Mouse (Mus musculus): ENCODE data around the gene Nr3c2. TPM values are rescaled to one million over a fixed set of nuclear protein-coding genes. Genes with fewer than 3 reads are reported as not detected.

Gene Nr3c2
- total and polyA plus RNA-seq, 3 experiments: 0.12 to 0.30 TPM; not detected in 1

DNA sequence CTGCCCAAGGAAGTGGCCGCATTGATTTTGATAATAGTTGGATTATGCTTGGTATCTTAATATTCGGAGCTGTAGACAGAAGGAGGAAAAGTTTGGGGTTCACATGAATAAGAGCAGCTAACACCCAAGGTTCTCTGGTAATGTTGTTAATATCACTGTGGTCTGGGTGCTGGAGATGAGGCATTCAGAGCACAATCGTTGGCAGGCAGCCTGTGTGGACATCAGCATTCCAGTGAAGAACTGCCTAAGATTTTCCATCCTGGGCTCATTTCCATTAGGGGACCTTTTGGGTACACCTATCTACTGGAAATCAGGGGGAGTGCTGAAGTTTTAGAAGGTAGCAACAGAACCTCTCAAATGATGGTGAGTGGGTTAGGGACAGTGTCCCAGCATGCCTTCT, 65.8 kb downstream of the Nr3c2 start:
- no peaks in the 10 kb centered on the region for H3K27me3 ChIP-seq (replicated peaks)
- H3K4me3 ChIP-seq (replicated peaks in 1 of 3; ENCODE audit: low read depth in 2 of 3, low read length in 2 of 3, poor library complexity in 1 of 3): no peak overlapping the region
- H3K36me3 ChIP-seq (replicated peaks in 1 of 2; ENCODE audit: control insufficient read depth in 1 of 2, insufficient read depth in 1 of 2, low read length in 1 of 2): no peaks in the 10 kb centered on the region
- no peaks in the 10 kb centered on the region for H3K79me2 ChIP-seq (replicated peaks; ENCODE audit: control insufficient read depth, extremely low read depth, insufficient read depth, poor library complexity, severe bottlenecking)
- DNase-seq (ENCODE audit: extremely low read depth): no peak
- no peak overlapping the region for H3K4me2 ChIP-seq (ENCODE audit: insufficient read depth, low read depth, poor library complexity, severe bottlenecking)
- no peak overlapping the region for H3K27ac ChIP-seq (ENCODE audit: insufficient read depth, low read depth)
- no peaks in the 10 kb centered on the region for H3K9me3 ChIP-seq (replicated peaks; ENCODE audit: low read length)
- in situ Hi-C loops (cut with MboI; ENCODE audit: low pct_ligation_motif_present, low pct_unique_long_range_greater_than_20kb, low sequenced_read_pairs) (no loop called here), dilution Hi-C loops (cut with MboI; ENCODE audit: extremely low pct_ligation_motif_present, extremely low pct_unique_long_range_greater_than_20kb, low sequenced_read_pairs) (no loop called here)
- no peak for TF ChIP-seq JUND (conservative IDR thresholded peaks at IDR 0.05; ENCODE audit: low read depth, low read length)
- no peak for TF ChIP-seq SIN3A (IDR thresholded peaks at IDR 0.05; ENCODE audit: low read length)
- no peak for TF ChIP-seq NELFE (IDR thresholded peaks at IDR 0.05; ENCODE audit: low read depth, low read length)
- no peak for TF ChIP-seq MAZ (IDR thresholded peaks at IDR 0.05; ENCODE audit: low read depth, low read length)
- TF ChIP-seq CHD2 (IDR thresholded peaks at IDR 0.05; ENCODE audit: low read length): no peak
- TF ChIP-seq PAX5 (IDR thresholded peaks at IDR 0.05; ENCODE audit: low read length): no peak
- TF ChIP-seq RCOR1 (conservative IDR thresholded peaks at IDR 0.05; ENCODE audit: low read depth, low read length): no peak
- TF ChIP-seq MYC (IDR thresholded peaks at IDR 0.05; ENCODE audit: low read depth, low read length): no peak
- TF ChIP-seq TBP (conservative IDR thresholded peaks at IDR 0.05; ENCODE audit: low read depth, low read length): no peak
- TF ChIP-seq CTCF (conservative IDR thresholded peaks at IDR 0.05 in 1 of 2, IDR thresholded peaks at IDR 0.05 in 1 of 2; ENCODE audit: low read depth in 2 of 2, low read length in 2 of 2): no peak
- no peak for TF ChIP-seq USF2 (conservative IDR thresholded peaks at IDR 0.05; ENCODE audit: low read depth, low read length)
- no peak for TF ChIP-seq KAT2A (IDR thresholded peaks at IDR 0.05; ENCODE audit: insufficient replicate concordance, low read length)
- H3K9ac ChIP-seq (ENCODE audit: insufficient read depth, low read depth): no peak overlapping the region
- no peaks in the 10 kb centered on the region for H3K4me1 ChIP-seq (ENCODE audit: control insufficient read depth in 1 of 2, insufficient read depth in 2 of 2)

GRCm38 (mm10) chr8:76971187-76971586, 71.9 kb downstream of the Nr3c2 start:
- no peaks in the 10 kb centered on the region for H3K4me1 ChIP-seq (ENCODE audit: control insufficient read depth in 1 of 2, insufficient read depth in 2 of 2)
- TF ChIP-seq USF1 (IDR thresholded peaks at IDR 0.05; ENCODE audit: low read depth, low read length): no peak
- TF ChIP-seq USF2 (conservative IDR thresholded peaks at IDR 0.05; ENCODE audit: low read depth, low read length): no peak
- no peak for TF ChIP-seq MYC (IDR thresholded peaks at IDR 0.05; ENCODE audit: low read depth, low read length)
- TF ChIP-seq ZKSCAN1 (IDR thresholded peaks at IDR 0.05; ENCODE audit: borderline replicate concordance, low read depth, low read length): no peak
- TF ChIP-seq CTCF (conservative IDR thresholded peaks at IDR 0.05 in 1 of 2, IDR thresholded peaks at IDR 0.05 in 1 of 2; ENCODE audit: low read depth in 2 of 2, low read length in 2 of 2): no peak
- no peak for TF ChIP-seq SMC3 (IDR thresholded peaks at IDR 0.05; ENCODE audit: low read depth, low read length)
- no peak for TF ChIP-seq CHD2 (IDR thresholded peaks at IDR 0.05; ENCODE audit: low read length)
- no peak for TF ChIP-seq RAD21 (IDR thresholded peaks at IDR 0.05; ENCODE audit: low read depth, low read length)
- no peak for TF ChIP-seq IRF4 (IDR thresholded peaks at IDR 0.05; ENCODE audit: low read depth, low read length)
- TF ChIP-seq PAX5 (IDR thresholded peaks at IDR 0.05; ENCODE audit: low read length): no peak
- no peak for TF ChIP-seq HCFC1 (IDR thresholded peaks at IDR 0.05; ENCODE audit: low read depth, low read length)
- no peak for TF ChIP-seq SIN3A (IDR thresholded peaks at IDR 0.05; ENCODE audit: low read length)
- H3K27me3 ChIP-seq (replicated peaks): no peaks in the 10 kb centered on the region
- in situ Hi-C loops (cut with MboI; ENCODE audit: low pct_ligation_motif_present, low pct_unique_long_range_greater_than_20kb, low sequenced_read_pairs) (no loop called here), dilution Hi-C loops (cut with MboI; ENCODE audit: extremely low pct_ligation_motif_present, extremely low pct_unique_long_range_greater_than_20kb, low sequenced_read_pairs) (no loop called here)
- H3K79me2 ChIP-seq (replicated peaks; ENCODE audit: control insufficient read depth, extremely low read depth, insufficient read depth, poor library complexity, severe bottlenecking): no peaks in the 10 kb centered on the region
- no peak for DNase-seq (ENCODE audit: extremely low read depth)
- no peaks in the 10 kb centered on the region for H3K36me3 ChIP-seq (replicated peaks in 1 of 2; ENCODE audit: control insufficient read depth in 1 of 2, insufficient read depth in 1 of 2, low read length in 1 of 2)
- H3K27ac ChIP-seq (ENCODE audit: insufficient read depth, low read depth): no peak overlapping the region
- H3K4me3 ChIP-seq (replicated peaks in 1 of 3; ENCODE audit: low read depth in 2 of 3, low read length in 2 of 3, poor library complexity in 1 of 3): no peak overlapping the region
- no peaks in the 10 kb centered on the region for H3K9me3 ChIP-seq (replicated peaks; ENCODE audit: low read length)
- no peak overlapping the region for H3K4me2 ChIP-seq (ENCODE audit: insufficient read depth, low read depth, poor library complexity, severe bottlenecking)
- H3K9ac ChIP-seq (ENCODE audit: insufficient read depth, low read depth): no peak overlapping the region

All from CH12.LX (cell line).